Mouse (Mus musculus) gastrocnemius, adult 2 months (tissue): ENCODE measurements at regions not wholly inside any gene's neighbourhood (a gene's known extent, or its start where the extent isn't known, plus 50 kb on each side); places are given as distances from the start of the nearest gene placed in this dataset.

ENCODE experiments used
- DNase-seq: peaks from one replicate; pipeline ENCODE4 v3.0.0; 2022
- H3K27ac ChIP-seq: fragments of 200-600 bp; 2 replicates; pipeline ENCODE4 v1.8.1; 2022; ENCODE audit warnings: mild to moderate bottlenecking
- H3K4me3 ChIP-seq: fragments of 200-600 bp; 2 replicates; pipeline ENCODE4 v1.8.1; 2022; ENCODE audit warnings: mild to moderate bottlenecking, moderate library complexity
- CTCF ChIP-seq: fragments of 200-600 bp; IDR thresholded peaks from 2 replicates; pipeline ENCODE4 v1.8.1; 2022; ENCODE audit warnings: antibody characterized with exemption, mild to moderate bottlenecking, moderate library complexity
- intact Hi-C: fragments of 180-260 bp; cut with DNase I; formaldehyde crosslinking; loops from one replicate; pipeline ENCODE4 v1.15.1; 2025

DNA sequence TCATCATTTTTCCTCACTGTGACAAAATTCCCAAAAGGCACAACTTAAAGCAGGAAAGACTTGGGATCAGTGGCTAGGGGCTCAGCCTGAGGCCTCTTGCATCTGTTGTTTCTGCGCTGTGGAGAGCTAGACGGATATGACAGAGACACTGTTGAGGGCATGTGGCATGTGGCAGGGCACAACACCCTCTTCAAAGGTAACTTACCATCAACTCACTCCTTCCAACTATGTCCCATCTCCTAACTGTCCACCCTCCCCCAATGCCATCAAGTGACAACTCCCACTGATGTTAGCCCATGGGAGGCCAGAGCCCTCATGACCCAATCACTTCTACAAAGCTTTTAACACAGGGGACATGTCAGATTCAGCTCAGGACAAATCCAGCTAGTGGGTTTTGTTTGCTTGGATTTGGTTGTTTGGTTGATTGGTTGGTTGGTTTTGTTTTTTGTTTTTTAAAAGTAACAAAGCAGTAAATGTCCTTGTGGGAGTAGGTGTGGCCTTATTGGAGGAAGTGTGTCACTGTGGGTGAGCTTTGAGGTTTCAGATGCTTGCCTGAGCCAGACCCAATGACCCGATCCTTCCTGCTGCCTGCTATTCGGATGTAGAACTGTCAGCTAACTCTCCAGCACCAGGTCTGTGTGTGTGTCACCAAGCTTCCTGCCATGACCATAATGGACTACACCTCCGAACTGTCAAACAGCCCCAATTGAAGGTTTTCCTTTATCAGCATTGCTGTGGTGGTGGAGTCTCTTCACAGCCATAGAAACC is 53.2 kb upstream of the Lef1 start:
- intact Hi-C loops: no loop called here
- H3K4me3 ChIP-seq: no peak overlapping the region
- H3K27ac ChIP-seq: no peak overlapping the region

DNA sequence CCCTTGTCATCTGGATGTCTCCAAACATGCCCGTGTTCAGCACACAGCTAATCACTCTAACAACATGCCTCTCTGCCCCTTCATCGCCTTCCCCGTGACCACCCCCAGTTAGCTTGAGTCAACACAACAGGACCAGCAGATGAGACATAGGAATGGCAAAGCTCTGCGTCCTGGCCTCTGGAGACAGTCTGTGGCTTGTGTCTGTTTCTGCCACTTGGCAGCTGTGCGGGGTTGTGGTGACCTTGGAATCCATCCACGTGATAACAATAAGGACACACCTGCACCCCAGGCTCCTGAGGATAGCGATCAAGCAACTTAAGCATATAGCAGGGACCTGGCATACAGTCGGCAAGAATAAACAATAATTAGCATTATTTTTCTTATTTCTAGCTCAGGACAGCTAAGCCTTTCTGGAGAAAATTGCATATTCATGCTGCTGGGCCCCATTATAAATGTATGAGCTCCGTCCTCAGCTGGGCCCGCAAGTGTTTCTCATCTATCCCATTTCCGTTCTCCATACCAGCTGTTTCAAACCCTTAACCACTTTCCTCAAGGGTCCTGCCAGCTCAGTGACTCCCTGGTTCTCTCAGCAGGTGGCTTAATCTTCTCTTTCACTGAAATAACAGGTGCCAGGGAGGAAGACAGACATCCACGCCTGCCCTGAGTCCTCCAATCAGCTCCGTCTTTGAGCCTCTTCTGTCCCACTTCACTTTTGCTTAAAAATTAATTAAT is 55.9 kb upstream of the Lef1 start:
- intact Hi-C loops: no loop called here
- no peak overlapping the region for H3K27ac ChIP-seq
- no peak for TF ChIP-seq CTCF
- no peak overlapping the region for H3K4me3 ChIP-seq
- no peak for DNase-seq

More for the DNA sequence above, 53.2 kb upstream of the Lef1 start:
- no peak for DNase-seq
- TF ChIP-seq CTCF: no peak

DNA sequence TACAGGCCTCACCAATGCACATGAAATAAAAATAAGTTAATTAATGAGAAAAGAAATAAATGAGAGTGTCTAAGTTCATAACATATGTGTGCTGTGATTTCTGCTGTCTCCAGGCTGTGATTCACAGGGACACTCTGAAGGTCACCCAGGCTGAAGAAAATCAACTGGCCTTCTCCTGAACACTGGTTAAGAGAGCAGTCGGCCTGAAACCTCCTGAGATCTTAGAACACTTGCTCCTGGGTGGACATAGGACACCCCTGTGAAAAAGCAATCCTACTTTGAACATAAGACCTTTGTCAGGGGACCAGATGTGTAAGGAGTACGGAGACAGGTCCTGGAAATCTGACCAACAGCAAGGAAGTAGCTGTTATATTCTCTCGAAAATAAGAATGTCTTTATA is 62.6 kb upstream of the Lef1 start:
- Histone ChIP-seq H3K4me3 (no peak overlapping the region), H3K27ac (no peak overlapping the region)
- intact Hi-C loops: no loop called here
- no peak for DNase-seq
- no peak for TF ChIP-seq CTCF

DNA sequence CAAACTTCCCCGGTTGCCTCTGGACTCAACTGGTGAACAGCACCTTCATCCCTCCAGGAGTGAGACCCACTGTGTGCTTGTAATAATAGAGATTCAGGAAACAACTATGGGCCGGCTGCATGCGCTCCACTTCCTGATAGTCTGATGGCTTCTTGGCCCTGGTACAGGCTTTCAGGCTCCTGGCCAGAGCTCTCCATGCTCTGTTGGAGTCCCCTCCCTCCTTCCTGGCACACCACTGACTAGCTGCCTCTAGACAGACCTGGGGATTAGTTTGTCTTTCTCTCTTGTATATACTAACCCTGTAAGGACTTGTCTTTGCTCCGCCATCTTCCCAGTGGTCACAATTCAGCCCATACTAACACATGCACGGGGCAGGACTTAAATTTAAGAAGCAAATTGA is 63.9 kb upstream of the Lef1 start:
- no peak for TF ChIP-seq CTCF
- intact Hi-C loops: no loop called here
- no peak for DNase-seq

DNA sequence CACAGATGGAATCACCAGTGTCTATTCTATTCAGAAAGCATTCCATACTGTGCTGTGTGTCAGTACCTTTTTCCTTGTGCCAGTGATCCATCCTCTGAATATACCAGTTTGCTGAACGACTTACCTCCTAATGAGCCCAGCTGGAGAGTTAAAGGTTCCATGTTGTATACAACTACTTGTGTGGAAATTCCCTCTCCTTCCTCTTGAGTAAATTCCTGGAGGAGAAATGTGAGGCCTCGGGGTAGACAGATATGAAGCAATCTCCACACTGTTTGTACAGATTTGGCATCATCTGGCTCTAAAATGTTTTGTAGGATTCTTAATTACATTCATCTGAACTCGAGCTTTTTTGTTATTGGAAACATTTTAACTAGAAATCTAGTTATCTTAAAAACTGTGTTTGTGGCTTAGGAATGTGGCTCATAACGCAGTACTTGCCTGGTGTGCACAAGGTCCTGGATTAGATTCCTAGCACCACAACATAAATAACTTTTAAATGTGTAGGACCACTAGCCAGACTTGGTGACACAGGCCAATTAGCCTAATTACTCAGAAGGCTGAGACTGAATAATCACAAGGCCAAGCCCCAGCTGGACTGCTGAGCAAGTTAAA is 70.0 kb upstream of the Lef1 start:
- no peak for DNase-seq
- H3K4me3 ChIP-seq: no peak overlapping the region
- TF ChIP-seq CTCF: no peak
- intact Hi-C loops: no loop called here
- H3K27ac ChIP-seq: no peak overlapping the region

More for the DNA sequence above, 63.9 kb upstream of the Lef1 start:
- Histone ChIP-seq H3K4me3 (no peak overlapping the region), H3K27ac (no peak overlapping the region)

DNA sequence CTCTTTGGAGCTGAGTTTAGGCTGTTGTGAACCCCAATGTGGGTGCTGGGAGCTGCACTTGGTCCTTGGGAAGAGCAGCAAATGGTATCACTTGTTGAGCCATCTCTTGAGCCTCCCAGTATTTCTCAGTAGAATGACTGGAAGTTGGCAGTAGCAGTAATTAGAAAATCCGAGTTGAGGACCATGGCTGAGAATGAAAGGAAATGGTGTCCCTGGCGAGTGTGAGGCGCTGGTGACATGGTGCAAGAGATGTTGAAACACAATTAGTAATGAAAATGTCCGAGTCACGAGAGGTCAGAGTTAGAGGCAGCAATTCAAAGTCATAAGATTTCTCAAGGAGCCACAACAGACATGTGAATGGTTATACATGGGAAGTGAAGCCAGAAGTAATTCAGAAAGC is 73.2 kb upstream of the Lef1 start:
- intact Hi-C loops: no loop called here
- Histone ChIP-seq H3K4me3 (no peak overlapping the region), H3K27ac (no peak overlapping the region)
- no peak for TF ChIP-seq CTCF
- no peak for DNase-seq

DNA sequence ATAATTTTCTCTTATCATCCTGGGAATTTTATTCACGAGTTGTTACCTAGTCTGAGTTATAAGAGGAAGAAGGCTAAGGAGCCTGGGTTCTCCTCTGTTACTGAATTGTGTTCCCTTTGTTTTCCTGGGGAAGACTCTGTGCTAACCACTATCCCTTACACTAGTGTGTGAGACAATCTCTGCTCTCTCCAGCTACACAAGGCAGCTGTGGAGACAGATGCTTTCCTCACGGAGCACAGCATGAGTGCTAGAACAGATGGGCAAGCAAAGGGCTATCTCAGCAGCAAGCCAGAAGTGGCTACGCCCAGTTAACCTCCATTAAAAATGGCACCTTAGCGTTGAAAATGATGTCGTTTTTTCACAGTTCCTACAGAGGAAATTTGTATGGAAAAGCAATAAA is 75.5 kb upstream of the Lef1 start:
- H3K4me3 ChIP-seq: no peak overlapping the region
- H3K27ac ChIP-seq: no peak overlapping the region
- DNase-seq: no peak
- no peak for TF ChIP-seq CTCF
- intact Hi-C loops: no loop called here

DNA sequence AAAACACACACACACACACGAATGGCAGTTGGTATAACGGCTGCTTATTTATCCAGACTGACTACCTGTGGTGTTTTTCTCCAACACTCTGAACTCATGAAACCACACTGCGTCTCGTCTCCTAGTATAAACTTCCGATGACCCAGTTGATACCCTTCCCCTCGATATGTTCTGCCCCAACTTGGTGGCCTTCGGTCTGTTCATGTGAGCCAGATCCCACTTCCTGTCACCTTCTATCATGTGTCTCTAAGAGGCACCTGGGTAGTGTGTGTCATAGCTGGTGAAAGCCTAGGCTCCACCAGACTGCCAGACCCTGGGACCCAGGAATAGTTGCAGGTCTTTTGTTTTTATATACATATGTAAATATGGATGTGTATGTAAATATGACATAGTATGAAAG is 83.9 kb upstream of the Lef1 start:
- DNase-seq: no peak
- Histone ChIP-seq H3K4me3 (no peak overlapping the region), H3K27ac (no peak overlapping the region)
- no peak for TF ChIP-seq CTCF
- intact Hi-C loops: no loop called here

DNA sequence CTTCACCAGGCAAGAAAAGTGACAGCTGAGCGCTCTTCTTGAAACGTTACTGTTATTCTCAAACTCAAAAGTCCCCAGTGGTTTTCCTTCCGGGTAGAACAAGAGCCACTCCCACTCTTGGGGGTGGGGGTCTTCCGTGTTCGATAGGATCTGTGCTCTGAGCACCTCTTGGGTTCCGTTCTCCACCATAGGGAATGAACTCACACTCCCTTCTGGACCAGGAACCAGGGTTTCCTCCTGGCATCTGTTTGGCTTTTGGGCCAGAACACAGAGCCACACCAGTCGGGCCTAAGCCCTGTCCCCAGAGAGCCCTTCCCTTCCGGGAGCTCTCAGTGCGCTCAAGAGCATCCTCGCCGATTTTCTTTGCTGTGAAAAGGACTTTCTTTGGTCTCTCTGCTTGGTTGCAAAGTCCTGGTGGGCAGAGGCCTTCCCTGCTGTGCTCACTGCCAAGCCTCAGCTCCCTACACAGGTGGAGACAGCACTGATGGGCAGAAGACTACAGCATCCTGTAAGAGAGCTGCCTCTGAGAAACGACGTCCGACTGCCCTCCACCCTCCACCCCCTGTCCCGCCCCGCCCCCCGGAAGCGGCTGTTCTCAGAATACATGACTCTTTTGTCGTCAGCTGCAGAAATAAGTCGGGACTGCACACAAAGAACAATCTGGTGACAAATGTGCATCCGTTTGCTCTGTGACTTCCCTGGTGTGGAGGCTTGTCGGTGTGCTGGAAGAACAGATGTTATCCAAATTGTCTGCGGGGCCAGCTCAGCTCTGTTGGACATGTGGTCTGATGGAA is 90.9 kb upstream of the Lef1 start:
- no peak for DNase-seq
- no peak for TF ChIP-seq CTCF
- Histone ChIP-seq H3K27ac (peak overlapping the region; percentile 0; the same call in 1 of the 2 replicates), H3K4me3 (peak overlapping the region; percentile 58)
- intact Hi-C loops: no loop called here

DNA sequence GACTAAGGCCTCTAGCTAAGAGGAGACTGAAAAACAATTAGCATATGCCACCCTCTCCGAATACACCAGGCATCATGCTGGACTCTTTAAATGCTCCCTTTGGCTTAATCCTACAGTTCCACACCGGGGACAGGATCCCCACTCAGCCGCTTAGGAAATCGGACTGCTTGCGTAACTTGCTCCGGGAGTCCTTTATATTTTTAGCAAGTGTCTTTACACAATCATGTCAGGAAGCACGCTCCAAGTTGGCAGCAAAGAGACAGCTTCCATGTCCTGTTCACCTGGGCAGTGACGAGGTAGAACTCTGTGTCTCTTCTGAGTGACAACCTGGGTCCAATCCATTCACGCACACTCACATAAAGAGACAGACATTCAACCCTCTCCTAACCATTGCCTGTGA is 92.4 kb upstream of the Lef1 start:
- peak; percentile 28 for DNase-seq
- no peak for TF ChIP-seq CTCF
- Histone ChIP-seq H3K27ac (no peak overlapping the region), H3K4me3 (no peak overlapping the region)
- intact Hi-C loops: no loop called here

DNA sequence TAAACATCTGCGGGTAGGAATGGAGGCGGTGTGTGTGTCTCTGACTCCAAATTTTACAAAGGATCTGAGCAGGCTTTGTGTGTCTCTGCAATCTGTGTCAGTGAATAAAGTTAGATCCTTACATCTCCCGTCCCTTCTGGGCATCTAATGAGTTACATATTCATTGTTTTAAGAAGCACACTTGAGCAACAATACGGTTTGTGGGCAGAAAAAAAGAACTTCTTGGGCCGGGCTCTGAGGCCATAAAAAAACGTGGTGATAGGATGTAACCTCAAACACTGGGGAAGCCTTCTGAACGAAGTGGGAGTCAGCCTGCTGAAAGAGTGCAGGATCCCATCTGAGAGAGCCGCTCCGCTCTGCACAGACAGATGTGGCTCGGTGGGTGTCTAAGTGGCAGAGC is 94.2 kb upstream of the Lef1 start:
- H3K27ac ChIP-seq: no peak overlapping the region
- TF ChIP-seq CTCF: no peak
- no peak overlapping the region for H3K4me3 ChIP-seq
- intact Hi-C loops: no loop called here
- no peak for DNase-seq

DNA sequence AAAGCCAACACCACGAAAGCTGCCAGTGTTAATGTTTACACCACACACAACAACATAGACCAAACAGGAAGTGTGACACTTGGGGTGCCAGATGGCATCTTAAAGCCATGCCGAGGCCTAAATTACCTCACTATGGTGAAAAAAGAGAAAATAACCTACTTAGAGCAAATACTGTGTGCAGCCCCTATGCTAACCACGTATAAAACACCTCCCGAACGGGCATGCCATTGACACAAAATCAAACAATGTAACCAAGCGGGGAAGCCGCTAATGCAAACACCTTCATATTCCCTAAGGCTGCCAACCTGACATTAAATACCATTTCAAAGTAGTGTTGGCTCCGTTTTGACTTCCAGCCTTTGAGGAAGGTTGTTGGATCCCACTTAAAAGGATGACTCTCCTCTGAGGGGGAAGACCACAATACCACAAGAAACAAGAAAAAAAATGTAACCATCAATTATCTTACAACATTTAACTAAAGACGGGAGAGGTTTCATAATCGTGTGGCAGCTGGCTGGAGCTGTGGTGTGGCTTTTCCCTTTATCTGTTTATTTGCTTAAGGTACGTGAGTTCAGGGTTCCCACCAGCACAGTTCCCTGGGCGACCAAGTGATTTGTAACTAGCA is 96.1 kb upstream of the Lef1 start:
- Histone ChIP-seq H3K4me3 (no peak overlapping the region), H3K27ac (no peak overlapping the region)
- intact Hi-C loops: no loop called here
- TF ChIP-seq CTCF: no peak
- no peak for DNase-seq
